Mouse (Mus musculus): ENCODE data around the gene Cps1. TPM values are rescaled to one million over a fixed set of nuclear protein-coding genes. Genes with fewer than 3 reads are reported as not detected.

The Cps1 gene
- polyA plus RNA-seq (2016; fragmentation: Nextera tagmentation; extraction: Ambion mirVana) = 0.08 and 0.24 TPM in 2 replicates

GRCm38 (mm10) chr1:67122797-67123196 lies at the start of gene Cps1:
TSS of gene Cps1 (plus strand) at chr1:67123026.
- WGBS = 90% methylated on average over 3 of the region's 3 CpGs
- H3K36me3 ChIP-seq = no peaks in the 10 kb centered on the region
- no peaks in the 10 kb centered on the region for H3K4me1 ChIP-seq
- no peak within 1 kb of the TSS for H3K4me3 ChIP-seq
- no peaks in the 10 kb centered on the region for H3K27me3 ChIP-seq
- no peak within 1 kb of the TSS for H3K9ac ChIP-seq (replicated peaks)
- no peaks in the 10 kb centered on the region for H3K9me3 ChIP-seq
- no peak for ATAC-seq (ENCODE audit: low FRiP score, low read depth)
- H3K4me2 ChIP-seq (replicated peaks) = no peak within 1 kb of the TSS
- H3K27ac ChIP-seq (replicated peaks) = no peak within 1 kb of the TSS

GRCm38 (mm10) chr1:67077739-67078138 lies 45.1 kb upstream of the Cps1 start:
- WGBS = 69% methylated on average over 2 of the region's 2 CpGs
- Histone ChIP-seq H3K27me3 (no peaks in the 10 kb centered on the region), H3K36me3 (no peaks in the 10 kb centered on the region), H3K4me3 (no peak overlapping the region), H3K9me3 (no peaks in the 10 kb centered on the region), H3K27ac (replicated peaks) (no peak overlapping the region), H3K4me2 (replicated peaks) (no peak overlapping the region), H3K9ac (replicated peaks) (no peak overlapping the region), H3K4me1 (no peaks in the 10 kb centered on the region)
- no peak for ATAC-seq (ENCODE audit: low FRiP score, low read depth)

DNA sequence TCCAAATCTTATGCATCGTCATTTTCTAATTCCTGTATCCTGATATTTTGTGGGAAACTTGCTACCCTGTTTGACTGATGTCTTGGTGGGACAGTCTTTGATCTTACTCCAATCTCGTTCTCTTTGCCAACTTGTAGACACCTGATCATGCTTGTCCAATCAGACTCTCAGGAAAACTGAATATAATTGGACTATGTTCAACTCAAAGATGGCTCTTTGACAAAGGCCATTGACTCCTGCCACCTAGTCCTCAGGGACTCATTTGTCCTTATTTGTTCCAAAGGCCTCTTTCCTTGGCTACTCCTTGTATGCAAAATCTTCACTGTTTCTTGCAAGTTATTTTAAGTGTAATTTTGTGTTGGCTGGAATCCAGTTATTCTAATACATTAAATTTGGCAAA lies 44.2 kb upstream of the Cps1 start:
- no peak for ATAC-seq (ENCODE audit: low FRiP score, low read depth)
- Histone ChIP-seq H3K27ac (replicated peaks) (no peak overlapping the region), H3K27me3 (no peaks in the 10 kb centered on the region), H3K4me1 (no peaks in the 10 kb centered on the region), H3K4me3 (no peak overlapping the region), H3K36me3 (no peaks in the 10 kb centered on the region), H3K9ac (replicated peaks) (no peak overlapping the region), H3K9me3 (no peaks in the 10 kb centered on the region), H3K4me2 (replicated peaks) (no peak overlapping the region)
- 87% methylated on average over 2 of the region's 2 CpGs for WGBS

DNA sequence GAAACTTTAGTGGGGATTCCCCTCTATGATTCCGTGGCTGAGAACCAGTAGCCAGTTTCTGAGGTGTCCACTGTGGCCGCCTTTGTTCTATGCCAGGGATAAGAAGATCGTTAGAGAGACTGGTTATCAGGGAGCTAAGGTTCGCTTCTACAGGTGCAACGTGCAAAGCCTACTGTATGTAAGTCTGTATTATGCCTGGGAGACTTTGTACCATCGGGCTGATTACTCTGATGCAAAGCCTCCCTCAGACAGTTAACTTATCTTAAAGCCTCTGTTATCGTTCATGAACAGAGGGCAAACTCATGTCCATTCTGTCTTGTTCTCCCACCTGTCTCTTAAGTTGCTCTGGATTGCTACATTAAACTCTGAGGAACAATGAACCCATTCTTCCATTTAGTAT lies 43.7 kb upstream of the Cps1 start:
- 85% methylated on average over 7 of the region's 7 CpGs for WGBS
- Histone ChIP-seq H3K27me3 (no peaks in the 10 kb centered on the region), H3K4me1 (no peaks in the 10 kb centered on the region), H3K9ac (replicated peaks) (no peak overlapping the region), H3K9me3 (no peaks in the 10 kb centered on the region), H3K4me3 (no peak overlapping the region), H3K4me2 (replicated peaks) (no peak overlapping the region), H3K36me3 (no peaks in the 10 kb centered on the region), H3K27ac (replicated peaks) (no peak overlapping the region)
- ATAC-seq (ENCODE audit: low FRiP score, low read depth) = no peak

- no peaks in the 10 kb centered on the region for H3K9me3 ChIP-seq
- H3K4me2 ChIP-seq (replicated peaks) = no peak overlapping the region
- WGBS = 68% methylated on average over 1 of the region's 1 CpGs
- no peaks in the 10 kb centered on the region for H3K4me1 ChIP-seq
- H3K27ac ChIP-seq (replicated peaks) = no peak overlapping the region
- no peak overlapping the region for H3K9ac ChIP-seq (replicated peaks)
- H3K36me3 ChIP-seq = no peaks in the 10 kb centered on the region
- H3K4me3 ChIP-seq = no peak overlapping the region
- ATAC-seq (ENCODE audit: low FRiP score, low read depth) = no peak
- no peaks in the 10 kb centered on the region for H3K27me3 ChIP-seq
Measured at GRCm38 (mm10) chr1:67092473-67092872, 30.4 kb upstream of the Cps1 start.

GRCm38 (mm10) chr1:67099215-67099614 lies 23.6 kb upstream of the Cps1 start:
- H3K27me3 ChIP-seq = no peaks in the 10 kb centered on the region
- no peak overlapping the region for H3K4me2 ChIP-seq (replicated peaks)
- H3K9me3 ChIP-seq = no peaks in the 10 kb centered on the region
- no peaks in the 10 kb centered on the region for H3K36me3 ChIP-seq
- no peak for ATAC-seq (ENCODE audit: low FRiP score, low read depth)
- 83% methylated on average over 1 of the region's 1 CpGs for WGBS
- no peak overlapping the region for H3K27ac ChIP-seq (replicated peaks)
- no peaks in the 10 kb centered on the region; the same call in 1 of the 2 replicates for H3K4me1 ChIP-seq
- no peak overlapping the region for H3K9ac ChIP-seq (replicated peaks)
- H3K4me3 ChIP-seq = no peak overlapping the region

- H3K36me3 ChIP-seq = no peaks in the 10 kb centered on the region
- H3K9me3 ChIP-seq = no peaks in the 10 kb centered on the region
- no peak overlapping the region for H3K4me3 ChIP-seq
- H3K9ac ChIP-seq (replicated peaks) = no peak overlapping the region
- ATAC-seq (ENCODE audit: low FRiP score, low read depth) = no peak
- no peak overlapping the region for H3K27ac ChIP-seq (replicated peaks)
- no peaks in the 10 kb centered on the region for H3K27me3 ChIP-seq
- 70% methylated on average over 12 of the region's 12 CpGs for WGBS
- H3K4me1 ChIP-seq = no peaks in the 10 kb centered on the region; the same call in 1 of the 2 replicates
- no peak overlapping the region for H3K4me2 ChIP-seq (replicated peaks)
Measured at GRCm38 (mm10) chr1:67103476-67104248, 19.2 kb upstream of the Cps1 start.

DNA sequence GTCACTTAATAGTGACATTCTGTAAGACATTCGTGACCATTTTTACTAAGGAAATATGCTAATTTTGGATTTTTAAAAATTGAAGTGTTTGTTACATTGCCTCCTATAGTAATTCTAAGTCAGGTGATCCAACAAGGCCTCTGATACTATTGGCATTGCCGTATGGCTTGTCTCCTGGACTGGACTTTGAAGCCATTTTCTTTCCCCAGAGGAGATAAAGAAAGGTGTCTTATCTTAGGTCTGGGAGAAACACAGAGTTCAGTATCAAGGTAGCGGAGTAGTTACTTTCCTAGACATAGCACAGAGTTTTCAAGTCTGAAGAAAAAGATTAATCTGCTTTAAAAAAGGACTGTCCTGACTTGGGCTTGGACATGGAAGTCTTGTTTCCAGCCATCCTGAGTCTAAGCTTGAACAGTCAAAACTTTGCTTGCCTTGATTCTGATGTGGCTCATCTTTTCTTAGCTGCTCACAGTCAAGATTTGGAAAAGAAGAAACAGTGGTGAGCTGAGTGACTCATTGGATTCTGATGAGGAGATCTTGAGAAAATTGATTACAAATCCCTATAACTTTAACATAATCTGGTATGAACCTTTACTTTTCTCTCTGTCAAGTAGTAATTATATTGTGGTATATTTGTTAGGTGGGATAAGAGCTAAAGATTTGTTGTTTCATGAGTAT lies 11.1 kb upstream of the Cps1 start:
- WGBS = 93% methylated on average over 3 of the region's 3 CpGs
- no peak overlapping the region for H3K4me3 ChIP-seq
- H3K9ac ChIP-seq (replicated peaks) = no peak overlapping the region
- ATAC-seq (ENCODE audit: low FRiP score, low read depth) = no peak
- no peak overlapping the region for H3K27ac ChIP-seq (replicated peaks)
- H3K9me3 ChIP-seq = no peaks in the 10 kb centered on the region
- H3K36me3 ChIP-seq = no peaks in the 10 kb centered on the region
- no peaks in the 10 kb centered on the region for H3K4me1 ChIP-seq
- H3K4me2 ChIP-seq (replicated peaks) = no peak overlapping the region
- no peaks in the 10 kb centered on the region for H3K27me3 ChIP-seq

GRCm38 (mm10) chr1:67113343-67114030 lies 9.3 kb upstream of the Cps1 start:
- Histone ChIP-seq H3K27ac (replicated peaks) (no peak overlapping the region), H3K4me2 (replicated peaks) (no peak overlapping the region), H3K36me3 (no peaks in the 10 kb centered on the region), H3K4me1 (no peaks in the 10 kb centered on the region), H3K9me3 (no peaks in the 10 kb centered on the region), H3K9ac (replicated peaks) (no peak overlapping the region), H3K4me3 (no peak overlapping the region), H3K27me3 (no peaks in the 10 kb centered on the region)
- 80% methylated on average over 7 of the region's 7 CpGs for WGBS
- no peak for ATAC-seq (ENCODE audit: low FRiP score, low read depth)

DNA sequence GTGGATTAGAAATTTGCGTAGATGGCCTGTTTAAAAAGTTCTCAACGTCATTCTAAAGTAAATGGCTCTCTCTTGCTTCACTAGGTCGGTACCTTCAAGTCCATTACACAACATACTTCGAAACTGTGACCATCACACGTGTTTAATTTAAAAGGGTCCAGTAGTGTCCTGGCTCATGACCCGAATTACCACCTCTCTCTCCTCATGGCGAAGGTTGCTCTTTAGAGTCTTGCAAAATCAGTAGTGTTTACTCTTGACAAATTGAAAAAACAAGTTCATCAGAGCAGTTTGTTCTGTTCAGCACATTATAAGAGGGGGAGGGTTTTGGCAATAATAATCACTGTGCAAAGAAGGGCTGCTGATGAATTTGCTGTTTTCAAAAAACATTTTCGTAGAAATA lies 6.3 kb upstream of the Cps1 start:
- no peak overlapping the region for H3K27ac ChIP-seq (replicated peaks)
- H3K4me1 ChIP-seq = no peaks in the 10 kb centered on the region
- no peaks in the 10 kb centered on the region for H3K27me3 ChIP-seq
- WGBS = 86% methylated on average over 8 of the region's 8 CpGs
- ATAC-seq (ENCODE audit: low FRiP score, low read depth) = no peak
- H3K4me2 ChIP-seq (replicated peaks) = no peak overlapping the region
- H3K36me3 ChIP-seq = no peaks in the 10 kb centered on the region
- H3K4me3 ChIP-seq = no peak overlapping the region
- H3K9ac ChIP-seq (replicated peaks) = no peak overlapping the region
- H3K9me3 ChIP-seq = no peaks in the 10 kb centered on the region

- Histone ChIP-seq H3K27ac (replicated peaks) (no peak overlapping the region), H3K4me1 (no peaks in the 10 kb centered on the region), H3K36me3 (no peaks in the 10 kb centered on the region)
Measured at GRCm38 (mm10) chr1:67117778-67118177, 5.0 kb upstream of the Cps1 start.

DNA sequence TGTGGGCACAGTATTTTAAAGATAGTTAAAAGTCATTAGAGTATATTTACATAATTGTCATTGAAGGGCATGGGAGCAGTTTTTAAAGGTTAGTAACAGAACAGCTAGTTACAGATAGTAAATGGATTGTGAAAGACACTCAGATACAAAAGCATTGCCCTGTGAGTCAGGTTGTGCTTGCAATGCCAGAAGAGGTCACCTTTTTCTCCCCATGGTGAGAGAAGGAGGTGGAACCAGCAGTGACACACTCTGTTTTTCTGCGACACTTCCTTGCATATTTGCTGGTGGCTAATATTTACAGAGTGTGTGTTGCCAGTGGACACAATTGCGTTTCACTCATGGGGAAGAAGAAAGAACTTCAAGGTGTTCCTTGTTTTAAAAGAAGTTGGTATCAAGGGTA lies 2.6 kb downstream of the Cps1 start:
- Histone ChIP-seq H3K4me3 (no peak overlapping the region), H3K27ac (replicated peaks) (no peak overlapping the region), H3K9me3 (no peaks in the 10 kb centered on the region), H3K4me2 (replicated peaks) (no peak overlapping the region), H3K36me3 (no peaks in the 10 kb centered on the region), H3K9ac (replicated peaks) (no peak overlapping the region), H3K4me1 (no peaks in the 10 kb centered on the region), H3K27me3 (no peaks in the 10 kb centered on the region)
- 87% methylated on average over 2 of the region's 2 CpGs for WGBS
- no peak for ATAC-seq (ENCODE audit: low FRiP score, low read depth)

More at GRCm38 (mm10) chr1:67117778-67118177, 5.0 kb upstream of the Cps1 start:
- Histone ChIP-seq H3K27me3 (no peaks in the 10 kb centered on the region), H3K9ac (replicated peaks) (no peak overlapping the region), H3K4me3 (no peak overlapping the region), H3K4me2 (replicated peaks) (no peak overlapping the region), H3K9me3 (no peaks in the 10 kb centered on the region)
- 86% methylated on average over 6 of the region's 6 CpGs for WGBS
- ATAC-seq (ENCODE audit: low FRiP score, low read depth) = no peak
